Mouse (Mus musculus) heart, embryonic 11.5 days (tissue): ENCODE measurements around the gene Ubtd1. TPM values are rescaled to one million over a fixed set of nuclear protein-coding genes. Genes with fewer than 3 reads are reported as not detected.

Experiments used
- ATAC-seq: fragments of 200-750 bp; cut with Nextera tagmentation; replicated peaks from 2 replicates; pipeline ENCODE4 v1.8.0; 2017; ENCODE audit warnings: moderate library complexity; ENCODE audit not compliant: insufficient number of reproducible peaks, low FRiP score, low TSS enrichment
- H3K27ac ChIP-seq: fragments of 300-500 bp; sonication (generic); 2 replicates; pipeline ENCODE4 v1.5.1; 2014; ENCODE audit warnings: mild to moderate bottlenecking, low read depth, low read length
- H3K27me3 ChIP-seq: fragments of 300-500 bp; sonication (generic); 2 replicates; pipeline ENCODE4 v1.6.1; 2014; ENCODE audit warnings: mild to moderate bottlenecking, low read length, mixed read lengths; ENCODE audit not compliant: control insufficient read depth, insufficient read depth
- H3K36me3 ChIP-seq: fragments of 300-500 bp; sonication (generic); 2 replicates; pipeline ENCODE4 v1.6.1; 2014; ENCODE audit warnings: mild to moderate bottlenecking, low read length, moderate library complexity, mixed read lengths; ENCODE audit not compliant: control insufficient read depth, insufficient read depth
- H3K4me1 ChIP-seq: fragments of 300-500 bp; sonication (generic); 2 replicates; pipeline ENCODE4 v1.6.1; 2014; ENCODE audit warnings: low read length; ENCODE audit not compliant: control insufficient read depth, insufficient read depth
- H3K4me2 ChIP-seq: fragments of 300-500 bp; sonication (generic); 2 replicates; pipeline ENCODE4 v1.6.1; 2014; ENCODE audit warnings: mild to moderate bottlenecking, moderate library complexity
- H3K4me3 ChIP-seq: fragments of 300-500 bp; sonication (generic); 2 replicates; pipeline ENCODE4 v1.5.1; 2014; ENCODE audit warnings: low read depth, low read length
- H3K9ac ChIP-seq: fragments of 300-500 bp; sonication (generic); 2 replicates; pipeline ENCODE4 v1.6.1; 2014; ENCODE audit warnings: mild to moderate bottlenecking, low read depth, low read length, moderate library complexity
- H3K9me3 ChIP-seq: fragments of 300-500 bp; sonication (generic); replicated peaks from 2 replicates; pipeline ENCODE4 v1.6.1; 2016; ENCODE audit warnings: low read length; ENCODE audit not compliant: control insufficient read depth
- WGBS: fragments of 180-500 bp; shearing (Covaris S2); extraction: QIAGEN DNeasy Blood & Tissue Kit; methylation state at CpG from one replicate; pipeline ENCODE4 v1.1.7; 2014; ENCODE audit not compliant: insufficient replicate concordance; 5-methylcytosine and 5-hydroxymethylcytosine counted together
- polyA plus RNA-seq: library from polyadenylated mRNA; unstranded; fragments of >200 nt; fragmentation: Nextera tagmentation; extraction: Ambion mirVana; gene quantifications from 2 replicates; pipeline ENCODE4 v1.2.1, GENCODE M21; 2014

Ubtd1 gene
- polyA plus RNA-seq, 1 experiment from 2014 or later = 9.7 TPM

DNA sequence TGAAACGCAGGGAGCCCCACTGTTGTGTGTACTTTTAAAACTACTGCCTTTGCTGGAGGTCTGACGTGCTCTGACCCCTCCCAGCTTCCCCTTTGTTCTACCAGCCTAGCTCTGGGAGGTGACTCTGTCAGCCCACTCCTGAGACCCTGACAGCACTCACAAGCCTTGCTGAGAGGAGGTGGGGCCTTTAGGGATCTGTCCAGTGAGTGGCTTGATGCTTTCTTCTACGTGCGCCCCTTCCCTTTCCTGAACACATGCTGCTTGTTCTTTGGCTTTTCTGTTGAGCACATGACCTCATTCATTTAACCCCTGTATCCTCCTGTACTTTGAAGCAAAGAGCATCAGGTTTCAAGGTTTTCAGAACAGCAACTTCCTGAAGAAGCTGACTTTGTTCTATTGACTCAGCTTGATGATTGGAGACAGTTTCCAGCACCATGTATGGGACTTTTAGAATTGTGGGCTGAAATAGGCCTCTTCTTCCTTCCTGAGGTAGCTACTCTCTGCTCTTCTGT, 37.5 kb downstream of the Ubtd1 start:
- H3K4me3 ChIP-seq = no peak overlapping the region
- H3K9ac ChIP-seq = 0 out of 2 replicates have a peak overlapping the region, but pooled peaks have one; percentile 36
- H3K4me2 ChIP-seq = no peak overlapping the region
- H3K27ac ChIP-seq = peak overlapping the region; percentile 75
- WGBS = 47% methylated on average over 4 of the region's 4 CpGs
- no peaks in the 10 kb centered on the region for H3K36me3 ChIP-seq
- no peaks in the 10 kb centered on the region for H3K9me3 ChIP-seq
- no peaks in the 10 kb centered on the region for H3K27me3 ChIP-seq
- H3K4me1 ChIP-seq = peaks cover 14% of the 10 kb centered on the region
- 0 out of 2 replicates have a peak, but pooled peaks have one; percentile 19 for ATAC-seq

DNA sequence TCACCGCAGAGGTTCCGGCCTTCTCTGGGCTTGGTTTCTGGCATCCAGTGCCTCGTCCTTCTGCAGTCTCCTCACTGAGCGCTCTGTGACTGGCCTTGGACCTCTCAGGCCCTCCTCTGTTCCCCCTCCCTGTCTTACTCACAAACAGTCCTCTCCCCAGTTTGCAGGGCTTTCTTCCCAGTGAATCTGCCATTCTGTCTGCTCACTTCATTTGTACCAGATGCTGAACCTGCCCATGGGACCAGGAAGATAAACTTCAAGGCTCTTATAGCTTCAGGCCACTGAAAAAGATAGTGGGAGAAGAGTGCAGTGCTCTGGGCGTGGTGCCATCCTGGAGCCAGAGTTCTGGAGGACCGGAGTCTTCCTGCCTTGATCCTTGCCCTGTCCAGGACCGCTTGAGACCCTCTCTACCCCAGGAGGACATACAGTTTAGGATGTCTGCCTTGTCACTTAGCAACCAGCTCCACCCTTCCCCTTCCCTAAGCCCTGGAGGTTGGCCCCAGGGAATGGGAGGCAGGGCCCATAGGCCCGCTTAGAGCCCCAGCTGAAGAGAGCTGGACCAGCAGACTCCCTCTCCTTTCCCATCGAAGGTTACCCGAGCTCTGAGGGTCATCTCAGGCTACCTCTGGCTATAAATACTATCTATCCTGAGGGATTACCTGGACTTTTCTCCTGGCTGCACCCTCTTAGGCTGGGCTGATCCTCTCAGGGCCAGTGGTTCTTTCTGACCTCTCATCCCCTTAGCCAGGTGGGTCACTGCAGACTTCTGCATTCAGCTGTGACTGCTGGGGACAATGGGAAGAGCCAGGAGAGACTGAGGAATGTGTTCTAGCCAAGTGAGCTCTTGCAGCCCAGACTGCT, 40.3 kb downstream of the Ubtd1 start:
- 69% methylated on average over 10 of the region's 10 CpGs for WGBS
- Histone ChIP-seq H3K4me2 (no peak overlapping the region), H3K9ac (no peak overlapping the region), H3K9me3 (no peaks in the 10 kb centered on the region), H3K4me1 (peaks cover 14% of the 10 kb centered on the region), H3K36me3 (no peaks in the 10 kb centered on the region), H3K4me3 (no peak overlapping the region), H3K27ac (no peak overlapping the region), H3K27me3 (no peaks in the 10 kb centered on the region)
- no peak for ATAC-seq

DNA sequence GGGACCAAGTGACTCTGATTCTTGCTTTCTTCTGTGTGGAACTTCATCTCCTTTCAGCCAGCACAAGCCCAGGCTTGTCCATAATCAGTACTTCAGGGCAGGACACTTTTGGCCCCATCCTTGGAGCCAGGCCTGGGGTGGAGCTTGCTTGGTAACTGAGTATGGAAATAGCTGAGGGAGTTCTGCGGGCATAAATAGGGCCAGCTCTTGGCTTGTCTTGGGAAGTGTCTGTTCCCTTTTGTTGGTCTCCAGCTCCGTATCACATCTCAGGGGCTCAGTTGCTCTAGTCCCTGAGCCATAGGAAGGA, 40.9 kb downstream of the Ubtd1 start:
- Histone ChIP-seq H3K4me1 (peaks cover 10% of the 10 kb centered on the region), H3K36me3 (no peaks in the 10 kb centered on the region), H3K4me2 (no peak overlapping the region), H3K27me3 (no peaks in the 10 kb centered on the region), H3K4me3 (no peak overlapping the region), H3K27ac (no peak overlapping the region), H3K9ac (no peak overlapping the region), H3K9me3 (no peaks in the 10 kb centered on the region)
- no peak for ATAC-seq
- WGBS = 67% methylated on average over 2 of the region's 2 CpGs

DNA sequence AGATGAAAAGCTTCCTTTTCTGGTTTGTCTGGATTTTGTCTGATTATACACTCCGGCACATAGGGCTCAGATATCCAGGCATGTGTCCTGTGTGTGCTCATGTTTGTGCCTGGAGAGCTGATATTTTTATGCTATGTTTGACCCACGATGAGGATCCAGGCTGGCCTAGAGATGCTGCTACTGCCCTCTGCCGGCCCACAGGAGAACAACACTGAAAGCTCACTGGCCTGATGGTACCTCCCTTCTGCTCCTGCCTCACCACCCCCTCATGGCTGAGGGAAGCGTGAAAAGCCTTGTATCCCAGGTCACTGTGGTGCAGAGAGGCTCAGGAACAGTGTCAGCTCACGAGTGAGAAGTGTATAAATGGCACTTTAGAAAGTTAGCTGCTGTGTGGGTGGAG, 44.6 kb downstream of the Ubtd1 start:
- Histone ChIP-seq H3K27me3 (no peaks in the 10 kb centered on the region), H3K9ac (no peak overlapping the region), H3K36me3 (no peaks in the 10 kb centered on the region), H3K27ac (no peak overlapping the region), H3K4me1 (peaks cover 3% of the 10 kb centered on the region), H3K9me3 (no peaks in the 10 kb centered on the region), H3K4me3 (no peak overlapping the region), H3K4me2 (no peak overlapping the region)
- no peak for ATAC-seq
- WGBS = 6% methylated on average over 5 of the region's 5 CpGs

DNA sequence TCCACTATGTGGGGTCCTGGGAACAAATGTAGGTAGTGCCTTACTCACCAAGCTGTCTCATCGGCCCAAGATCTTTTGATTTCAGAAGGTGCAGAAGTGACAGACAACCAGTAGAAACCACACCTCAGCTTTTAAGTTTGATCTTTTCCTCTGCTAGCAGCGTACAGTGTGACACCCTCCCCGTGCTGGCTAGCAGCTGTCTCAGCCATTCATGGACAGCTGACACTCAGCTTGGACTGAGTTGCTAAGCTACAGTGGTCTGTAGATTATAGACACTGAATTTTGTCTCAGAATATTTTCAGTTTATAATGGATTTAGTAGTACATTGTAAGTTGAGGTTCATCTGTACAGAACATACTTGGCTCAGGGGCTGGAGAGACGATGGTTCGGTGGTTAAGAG, 49.5 kb downstream of the Ubtd1 start:
- no peaks in the 10 kb centered on the region for H3K27me3 ChIP-seq
- no peak overlapping the region for H3K27ac ChIP-seq
- H3K4me2 ChIP-seq = no peak overlapping the region
- ATAC-seq = no peak
- WGBS = 80% methylated on average over 5 of the region's 5 CpGs
- no peaks in the 10 kb centered on the region for H3K9me3 ChIP-seq
- H3K4me3 ChIP-seq = no peak overlapping the region
- H3K9ac ChIP-seq = no peak overlapping the region
- peaks cover 11% of the 10 kb centered on the region for H3K4me1 ChIP-seq
- peaks cover 2% of the 10 kb centered on the region; the same call in 1 of the 2 replicates for H3K36me3 ChIP-seq

DNA sequence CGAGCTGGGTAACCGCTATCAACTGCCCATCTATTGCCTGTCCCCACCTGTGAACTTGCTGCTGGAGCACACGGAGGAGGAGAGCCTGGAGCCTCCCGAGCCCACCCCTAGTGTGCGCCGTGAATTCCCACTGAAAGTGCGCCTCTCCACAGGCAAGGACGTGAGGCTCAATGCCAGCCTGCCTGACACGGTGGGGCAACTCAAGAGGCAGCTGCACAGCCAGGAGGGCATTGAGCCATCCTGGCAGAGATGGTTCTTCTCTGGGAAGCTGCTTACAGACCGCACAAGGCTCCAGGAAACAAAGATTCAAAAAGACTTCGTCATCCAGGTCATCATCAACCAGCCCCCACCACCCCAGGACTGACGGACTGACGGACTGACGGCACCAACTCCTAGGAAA, 52.0 kb downstream of the Ubtd1 start:
- WGBS = 74% methylated on average over 14 of the region's 14 CpGs
- H3K36me3 ChIP-seq = peaks cover 2% of the 10 kb centered on the region; the same call in 1 of the 2 replicates
- ATAC-seq = no peak
- H3K27ac ChIP-seq = no peak overlapping the region
- no peak overlapping the region for H3K4me2 ChIP-seq
- H3K4me1 ChIP-seq = peaks cover 11% of the 10 kb centered on the region
- H3K4me3 ChIP-seq = no peak overlapping the region
- H3K9me3 ChIP-seq = no peaks in the 10 kb centered on the region
- no peaks in the 10 kb centered on the region for H3K27me3 ChIP-seq
- H3K9ac ChIP-seq = no peak overlapping the region; the same call in 1 of the 2 replicates

DNA sequence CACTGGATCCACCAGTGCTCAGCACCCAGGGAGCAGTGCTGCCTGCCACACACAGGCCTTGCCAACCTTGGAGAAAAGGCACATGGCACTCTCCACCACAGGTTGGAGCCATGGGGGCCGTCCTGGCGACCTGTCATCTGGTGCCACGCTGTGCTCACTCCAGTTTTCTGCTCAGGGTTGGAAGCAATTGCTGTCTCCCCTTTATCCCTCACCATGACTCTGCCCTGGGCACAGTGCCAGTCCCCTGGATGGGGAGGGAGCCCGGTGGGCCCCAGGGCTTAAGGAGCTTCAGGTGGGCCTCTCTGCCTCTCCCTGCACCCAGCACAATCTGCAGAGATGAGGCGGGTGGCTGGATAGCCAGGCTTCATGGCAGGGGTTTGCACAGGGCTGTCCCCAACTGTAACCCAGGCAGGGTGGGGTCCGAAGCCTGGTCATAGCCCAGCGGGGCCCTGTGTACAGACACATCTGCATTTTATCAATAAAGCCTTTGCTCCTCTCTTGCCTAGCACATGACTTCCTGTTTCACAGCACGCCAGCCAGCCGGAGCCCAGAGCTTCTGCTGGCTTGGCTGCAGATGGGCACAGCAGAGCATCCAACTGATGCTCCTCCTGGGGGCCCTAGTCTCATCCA, 52.7 kb downstream of the Ubtd1 start:
- Histone ChIP-seq H3K4me3 (no peak overlapping the region), H3K9me3 (no peaks in the 10 kb centered on the region), H3K4me1 (peaks cover 11% of the 10 kb centered on the region), H3K36me3 (peaks cover 2% of the 10 kb centered on the region; the same call in 1 of the 2 replicates), H3K27me3 (no peaks in the 10 kb centered on the region; the same call in 1 of the 2 replicates), H3K9ac (no peak overlapping the region; the same call in 1 of the 2 replicates), H3K27ac (no peak overlapping the region), H3K4me2 (no peak overlapping the region)
- WGBS = 59% methylated on average over 9 of the region's 9 CpGs
- ATAC-seq = no peak

DNA sequence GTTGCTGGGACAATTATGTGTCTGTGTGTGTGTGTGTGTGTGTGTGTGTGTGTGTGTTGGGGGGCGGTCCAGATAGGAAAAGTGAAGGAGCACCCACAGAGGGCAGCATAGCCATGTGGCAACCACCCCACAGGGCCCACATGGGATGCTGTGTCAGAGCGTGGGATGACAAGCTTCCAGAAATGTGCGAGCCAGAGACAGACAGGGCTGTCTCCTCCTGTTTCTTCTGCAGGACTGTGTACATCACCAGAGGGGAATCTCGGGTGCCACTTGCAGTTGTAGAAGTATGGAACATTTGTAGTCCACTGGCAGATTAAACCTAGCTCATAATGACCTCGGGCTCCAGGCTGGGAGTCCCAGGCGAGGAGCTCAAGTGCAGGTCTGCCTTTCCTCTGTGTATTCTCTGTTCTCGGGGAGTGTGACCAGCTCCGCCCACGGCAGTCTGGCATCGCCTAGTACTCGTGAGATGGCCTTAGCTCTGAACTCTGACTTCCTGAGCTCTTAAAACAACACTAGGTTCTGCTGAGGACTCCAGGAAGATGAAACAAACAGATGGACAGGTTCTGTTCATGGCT, 53.4 kb downstream of the Ubtd1 start:
- no peak overlapping the region for H3K27ac ChIP-seq
- no peak for ATAC-seq
- H3K27me3 ChIP-seq = no peaks in the 10 kb centered on the region; the same call in 1 of the 2 replicates
- no peak overlapping the region for H3K4me2 ChIP-seq
- peaks cover 2% of the 10 kb centered on the region; the same call in 1 of the 2 replicates for H3K36me3 ChIP-seq
- H3K4me1 ChIP-seq = peaks cover 11% of the 10 kb centered on the region
- no peaks in the 10 kb centered on the region for H3K9me3 ChIP-seq
- 50% methylated on average over 11 of the region's 11 CpGs for WGBS
- no peak overlapping the region for H3K9ac ChIP-seq
- no peak overlapping the region for H3K4me3 ChIP-seq
